In the genomic region with DNA sequence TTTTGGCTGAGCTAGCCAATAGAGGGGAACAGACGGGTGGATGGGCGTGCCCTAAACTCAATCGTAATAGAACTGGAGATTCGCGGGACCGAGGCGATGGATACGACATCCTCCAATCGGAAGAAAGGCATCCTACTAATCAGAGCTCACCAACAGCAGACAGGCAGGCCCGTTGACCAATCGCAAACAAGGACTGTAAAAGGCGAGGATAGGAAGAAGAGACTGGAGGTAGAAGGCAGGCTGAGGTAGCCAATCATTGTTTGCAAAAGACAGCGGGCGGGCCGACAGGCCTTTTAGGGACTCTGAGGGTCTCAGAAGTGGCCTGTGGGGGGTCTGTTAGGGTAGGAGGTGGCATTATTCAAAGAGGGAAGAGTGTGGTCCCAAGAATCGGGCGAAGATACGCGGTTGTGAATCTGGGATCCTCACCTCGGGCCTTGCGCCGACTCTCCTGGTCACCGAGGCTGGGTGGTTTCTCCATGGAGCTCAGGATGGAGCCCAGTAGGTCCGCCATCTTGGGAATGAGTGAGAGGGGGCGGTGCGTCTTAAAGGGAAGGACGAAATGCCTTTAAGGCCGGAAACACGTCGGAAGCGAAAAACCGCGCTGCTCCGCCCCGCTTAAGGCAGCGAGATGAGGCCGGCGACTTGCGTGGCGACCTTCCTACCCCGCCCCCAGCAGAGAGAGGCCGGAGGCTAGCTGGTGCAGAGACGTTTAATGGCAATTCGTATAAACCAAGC, we compare ENCODE assay signal across 8 mouse cellular contexts. TPM values are rescaled to one million over a fixed set of nuclear protein-coding genes. Genes with fewer than 3 reads are reported as not detected.
DNase-seq lines count a peak whose midpoint lies in the region; ATAC-seq and TF ChIP-seq lines count a peak whose summit lies in the region.

Gene Spag7 (minus strand): TSS at position 646 of the 735 bp plus-strand sequence.

- peak within 1 kb of the TSS; percentile 82 for H3K4me2 ChIP-seq in embryonic facial prominence, embryonic 13.5 days
- H3K4me2 ChIP-seq in limb, embryonic 12.5 days = peak within 1 kb of the TSS; percentile 67
- H3K4me2 ChIP-seq in midbrain, embryonic 15.5 days = peak within 1 kb of the TSS; percentile 90

- peak within 1 kb of the TSS; percentile 82 for H3K9ac ChIP-seq in embryonic facial prominence, embryonic 13.5 days
- H3K9ac ChIP-seq in limb, embryonic 12.5 days (replicated peaks) = peak within 1 kb of the TSS; percentile 67
- H3K9ac ChIP-seq in midbrain, embryonic 15.5 days = peak within 1 kb of the TSS; percentile 76

- TF ChIP-seq POLR2A in kidney, adult 2 months (IDR thresholded peaks at IDR 0.05; ENCODE audit: low read depth, low read length) = peak; percentile 58
- TF ChIP-seq POLR2A in spleen, adult 2 months (IDR thresholded peaks at IDR 0.05; ENCODE audit: low read depth, low read length) = no peak; the same call in none of the 2 replicates

- H3K4me3 ChIP-seq in embryonic facial prominence, embryonic 13.5 days = peak within 1 kb of the TSS; percentile 69
- peak within 1 kb of the TSS; percentile 69 for H3K4me3 ChIP-seq in kidney, adult 2 months (ENCODE audit: insufficient read depth, low read depth, low read length)
- peak within 1 kb of the TSS; percentile 52 for H3K4me3 ChIP-seq in limb, embryonic 12.5 days (replicated peaks)
- H3K4me3 ChIP-seq in midbrain, embryonic 15.5 days = peak within 1 kb of the TSS; percentile 70
- peak within 1 kb of the TSS; percentile 85 for H3K4me3 ChIP-seq in spleen, adult 2 months (ENCODE audit: extremely low read depth, insufficient read depth, insufficient read length)

- H3K27ac ChIP-seq in embryonic facial prominence, embryonic 13.5 days = peak within 1 kb of the TSS; percentile 98
- peak within 1 kb of the TSS; percentile 94 for H3K27ac ChIP-seq in kidney, adult 2 months (ENCODE audit: insufficient read depth, low read depth, low read length)
- H3K27ac ChIP-seq in limb, embryonic 12.5 days = peak within 1 kb of the TSS; percentile 97
- H3K27ac ChIP-seq in midbrain, embryonic 15.5 days = peak within 1 kb of the TSS; percentile 99
- H3K27ac ChIP-seq in spleen, adult 2 months (ENCODE audit: insufficient read depth, low read length) = peak within 1 kb of the TSS; percentile 97

- WGBS in embryonic facial prominence, embryonic 13.5 days = under 1% methylated on average over 44 of the region's 44 CpGs
- under 1% methylated on average over 44 of the region's 44 CpGs for WGBS in kidney, adult 2 months
- WGBS in limb, embryonic 12.5 days = under 1% methylated on average over 44 of the region's 44 CpGs
- under 1% methylated on average over 44 of the region's 44 CpGs for WGBS in midbrain, embryonic 15.5 days
- under 1% methylated on average over 44 of the region's 44 CpGs for WGBS in spleen, adult 2 months

- peaks cover 46% of the 10 kb centered on the region for H3K36me3 ChIP-seq in embryonic facial prominence, embryonic 13.5 days
- H3K36me3 ChIP-seq in kidney, adult 2 months (ENCODE audit: control insufficient read depth, insufficient read depth, low read length) = peaks cover 7% of the 10 kb centered on the region
- H3K36me3 ChIP-seq in limb, embryonic 12.5 days = peaks cover 57% of the 10 kb centered on the region
- peaks cover 16% of the 10 kb centered on the region for H3K36me3 ChIP-seq in midbrain, embryonic 15.5 days (replicated peaks)
- peaks cover 12% of the 10 kb centered on the region for H3K36me3 ChIP-seq in spleen, adult 2 months (ENCODE audit: control insufficient read depth, insufficient read depth, low read length)

- H3K27me3 ChIP-seq in embryonic facial prominence, embryonic 13.5 days = no peaks in the 10 kb centered on the region
- H3K27me3 ChIP-seq in kidney, adult 2 months (replicated peaks; ENCODE audit: control insufficient read depth, insufficient read depth, low read length) = no peaks in the 10 kb centered on the region
- no peaks in the 10 kb centered on the region for H3K27me3 ChIP-seq in limb, embryonic 12.5 days
- no peaks in the 10 kb centered on the region for H3K27me3 ChIP-seq in midbrain, embryonic 15.5 days (replicated peaks)
- H3K27me3 ChIP-seq in spleen, adult 2 months (ENCODE audit: control insufficient read depth, insufficient read depth, low read length) = no peaks in the 10 kb centered on the region

- peak; percentile 97 for DNase-seq in 3134 (ENCODE audit: extremely low read depth, insufficient read length, low spot score)
- peak; percentile 95 to 96 for DNase-seq in adrenal gland, postnatal 36 days
- DNase-seq in heart, adult 18-20 months = peak; percentile 99 to 100
- DNase-seq in kidney, adult 2 months = peak; percentile 100
- peak; percentile 97 to 98 for DNase-seq in spleen, adult 2 months (ENCODE audit: low read depth in 1 of 2, low spot score in 2 of 2)

- H3K4me1 ChIP-seq in embryonic facial prominence, embryonic 13.5 days = peaks cover 31% of the 10 kb centered on the region
- H3K4me1 ChIP-seq in kidney, adult 2 months (ENCODE audit: control insufficient read depth, insufficient read depth, low read length) = peaks cover 8% of the 10 kb centered on the region; the same call in 1 of the 2 replicates
- peaks cover 26% of the 10 kb centered on the region for H3K4me1 ChIP-seq in limb, embryonic 12.5 days (replicated peaks)
- peaks cover 33% of the 10 kb centered on the region for H3K4me1 ChIP-seq in midbrain, embryonic 15.5 days
- peaks cover 9% of the 10 kb centered on the region; the same call in 1 of the 2 replicates for H3K4me1 ChIP-seq in spleen, adult 2 months (ENCODE audit: control insufficient read depth, insufficient read depth, insufficient read length)

- H3K9me3 ChIP-seq in embryonic facial prominence, embryonic 13.5 days = no peaks in the 10 kb centered on the region
- H3K9me3 ChIP-seq in limb, embryonic 12.5 days = no peaks in the 10 kb centered on the region
- H3K9me3 ChIP-seq in midbrain, embryonic 15.5 days = no peaks in the 10 kb centered on the region

- no peak for TF ChIP-seq CTCF in kidney, adult 2 months (conservative IDR thresholded peaks at IDR 0.05; ENCODE audit: insufficient read depth, insufficient read length, low read depth, low read length)
- TF ChIP-seq CTCF in spleen, adult 2 months (IDR thresholded peaks at IDR 0.05; ENCODE audit: extremely low read depth, insufficient read depth, insufficient read length, insufficient replicate concordance) = no peak

- peak; percentile 95 for ATAC-seq in embryonic facial prominence, embryonic 13.5 days (ENCODE audit: insufficient number of reproducible peaks, insufficient read depth, low FRiP score, low TSS enrichment, low read depth)
- peak; percentile 96 for ATAC-seq in limb, embryonic 12.5 days (ENCODE audit: insufficient number of reproducible peaks, insufficient read depth, low FRiP score, low TSS enrichment, low read depth)
- ATAC-seq in midbrain, embryonic 15.5 days (replicated peaks) = peak; percentile 96

RNA-seq across cellular contexts. Expression of gene Spag7, which starts in this region (rescaled TPM):
- total RNA-seq in adrenal gland, postnatal 36 days (2021) = 10 to 100 TPM; 87.1 to 88.1 TPM
- 159 and 163 TPM in 2 replicates for polyA plus RNA-seq in embryonic facial prominence, embryonic 13.5 days (2015; fragmentation: Nextera tagmentation; extraction: Ambion mirVana)
- 10 to 100 TPM; 89.3 to 93.9 TPM for total RNA-seq in heart, adult 18-20 months (2021)
- polyA plus RNA-seq in kidney, adult 2 months (2012; rRNA removed) = 44.6 and 59.8 TPM in 2 replicates
- 151 TPM in 2 replicates for polyA plus RNA-seq in limb, embryonic 12.5 days (2016; fragmentation: Nextera tagmentation; extraction: Ambion mirVana)
- polyA plus RNA-seq in midbrain, embryonic 15.5 days (2015; fragmentation: Nextera tagmentation; extraction: Ambion mirVana) = 171 and 173 TPM in 2 replicates
- polyA plus RNA-seq in spleen, adult 2 months (2012; rRNA removed) = 20.0 and 20.2 TPM in 2 replicates

Comparison
In these comparisons a context has a peak if more than half of its experiments do, and no peak if none do; other contexts are left out.
1. Peak in every context shown above with its lines: DNase-seq, ATAC-seq, H3K4me3 ChIP-seq and H3K27ac ChIP-seq.